Mouse (Mus musculus): ENCODE data around the gene 5430419D17Rik.

DNA sequence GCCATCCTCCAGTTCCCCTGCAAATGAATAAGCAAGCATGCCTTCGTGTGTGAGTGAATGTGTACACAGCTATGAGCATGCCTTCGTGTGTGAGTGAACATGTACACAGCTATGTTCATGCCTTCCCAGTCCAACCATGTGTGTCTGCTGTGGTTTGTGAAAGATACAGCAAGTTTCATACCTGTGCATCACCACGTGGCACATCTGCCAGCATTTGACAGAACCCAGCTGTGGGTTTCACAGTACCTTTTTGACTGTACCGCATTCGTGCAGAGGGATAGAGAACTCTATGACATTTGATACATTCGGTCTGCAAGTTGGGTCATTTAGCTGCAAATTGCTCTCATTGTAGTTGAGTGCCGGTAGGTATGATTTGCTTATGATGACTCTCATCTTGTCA lies 140.3 kb downstream of the 5430419D17Rik start:
- TF ChIP-seq CTCF (IDR thresholded peaks at IDR 0.05; ENCODE audit: control insufficient read depth, insufficient read depth, insufficient read length): no peak
- no peak for TF ChIP-seq MYOG (IDR thresholded peaks at IDR 0.05; ENCODE audit: control insufficient read depth, extremely low read depth, insufficient read length)
- TF ChIP-seq CEBPB (IDR thresholded peaks at IDR 0.05; ENCODE audit: low read depth): no peak

All from C2C12 (cell line).